Mouse (Mus musculus): ENCODE measurements around the gene Adat1. TPM values are rescaled to one million over a fixed set of nuclear protein-coding genes. Genes with fewer than 3 reads are reported as not detected.

Gene Adat1
- total RNA-seq, 2 experiments from 2014 or later, result 6.4 to 6.6 TPM

DNA sequence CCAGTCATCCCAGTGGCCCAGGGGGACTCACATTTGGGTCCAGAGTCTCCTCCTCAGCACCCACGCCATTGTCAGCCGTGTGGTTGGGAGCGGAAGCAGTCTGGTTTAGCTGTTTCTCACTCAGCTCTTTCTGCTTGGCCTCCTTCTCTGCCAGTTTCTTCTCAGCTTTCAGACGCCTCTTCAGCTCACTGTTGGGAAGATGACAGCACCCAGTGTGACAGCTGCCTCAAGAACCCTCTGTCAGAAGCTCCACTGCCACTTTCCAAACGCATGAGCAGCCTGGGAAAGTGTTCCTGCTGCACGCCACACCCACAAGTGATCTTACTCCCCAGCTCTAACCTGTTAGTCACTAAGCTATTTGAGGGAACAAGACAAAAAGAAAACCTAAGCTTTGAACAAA lies 13.5 kb upstream of the Adat1 start:
- no peak for TF ChIP-seq CTCF (IDR thresholded peaks at IDR 0.05)
- intact Hi-C loops (cut with DNase I), result no loop called here
- Histone ChIP-seq H3K4me3 (no peak overlapping the region), H3K27ac (no peak overlapping the region)
- DNase-seq (ENCODE audit: extremely low spot score in 1 of 2, low spot score in 2 of 2), result peak in 1 of 2 experiments; percentile 36

DNA sequence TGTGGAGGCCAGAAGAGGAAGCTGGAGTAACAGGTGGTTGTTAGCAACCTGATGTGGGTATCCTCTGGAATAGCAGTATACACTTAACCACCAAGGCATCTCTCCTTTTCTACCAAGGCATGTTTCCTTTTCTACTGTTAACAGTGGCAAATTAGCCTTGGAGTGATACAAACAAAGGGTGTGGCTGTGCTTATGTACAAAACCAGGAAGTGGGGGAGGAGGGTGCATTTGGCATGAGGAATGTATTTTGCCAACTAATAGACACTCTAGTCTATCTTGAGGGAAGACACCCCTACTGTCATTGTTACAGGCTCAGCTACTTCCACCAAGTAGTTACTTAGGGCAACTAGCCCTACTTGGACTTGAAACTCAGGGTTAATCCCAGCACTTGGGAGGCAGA lies 12.7 kb upstream of the Adat1 start:
- DNase-seq (ENCODE audit: extremely low spot score in 1 of 2, low spot score in 2 of 2), result no peak

DNA sequence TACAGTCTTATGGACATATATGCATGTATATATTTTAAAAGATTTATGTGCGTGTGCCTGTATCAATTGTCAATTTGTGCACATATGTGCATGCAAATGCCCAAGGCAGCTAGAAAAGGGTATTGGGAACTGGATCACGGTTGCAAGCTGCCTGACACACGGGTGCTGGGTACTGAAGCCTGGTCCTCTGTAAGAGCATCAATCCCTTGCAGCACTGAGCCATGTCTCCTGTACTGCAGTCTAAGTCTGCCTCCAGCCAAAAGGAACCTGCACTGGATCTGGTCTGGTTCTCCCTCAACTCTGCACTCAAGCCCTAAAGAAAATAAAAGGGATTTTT lies 569 bp upstream of the Adat1 start:
- H3K4me3 ChIP-seq, result no peak overlapping the region; the same call in 1 of the 2 replicates
- intact Hi-C loops (cut with DNase I), result loop anchor here (2.0 to 5.0 kb wide), 2 partner anchors 18 to 50 kb away; partner anchors contain the start of genes Gabarapl2, Kars and Terf2ip
- no peak for TF ChIP-seq CTCF (IDR thresholded peaks at IDR 0.05)
- H3K27ac ChIP-seq, result no peak overlapping the region
- no peak for DNase-seq (ENCODE audit: extremely low spot score in 1 of 2, low spot score in 2 of 2)

More for the DNA sequence above, 12.7 kb upstream of the Adat1 start:
- no peak overlapping the region for H3K27ac ChIP-seq
- intact Hi-C loops (cut with DNase I), result no loop called here
- no peak for TF ChIP-seq CTCF (IDR thresholded peaks at IDR 0.05)
- H3K4me3 ChIP-seq, result no peak overlapping the region

DNA sequence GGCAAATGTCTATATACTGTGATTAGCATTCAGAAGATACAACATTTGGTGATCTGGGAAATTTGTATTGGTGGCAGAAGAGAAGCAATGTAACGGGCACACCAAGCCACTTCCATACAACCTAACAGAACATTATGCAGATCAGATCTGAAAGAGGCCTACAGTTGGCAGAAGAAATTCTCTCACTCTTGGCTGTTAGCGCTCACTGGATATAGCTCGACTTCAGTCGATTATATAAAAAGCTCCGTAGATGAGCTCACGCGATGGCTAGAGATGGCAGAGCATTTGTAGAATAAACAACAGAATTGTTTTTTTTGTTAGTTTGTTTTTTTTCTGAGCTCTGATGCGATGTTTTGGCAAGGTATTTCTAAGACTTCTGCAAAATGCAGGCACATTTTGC lies 824 bp downstream of the Adat1 start:
- TF ChIP-seq CTCF (IDR thresholded peaks at IDR 0.05), result no peak
- no peak for DNase-seq (ENCODE audit: extremely low spot score in 1 of 2, low spot score in 2 of 2)
- Histone ChIP-seq H3K4me3 (peak overlapping the region; percentile 95), H3K27ac (peak overlapping the region; percentile 80)
- intact Hi-C loops (cut with DNase I), result loop anchor here (5.0 kb wide), 1 partner anchor 49 kb away; the partner anchor contains the start of gene Gabarapl2

DNA sequence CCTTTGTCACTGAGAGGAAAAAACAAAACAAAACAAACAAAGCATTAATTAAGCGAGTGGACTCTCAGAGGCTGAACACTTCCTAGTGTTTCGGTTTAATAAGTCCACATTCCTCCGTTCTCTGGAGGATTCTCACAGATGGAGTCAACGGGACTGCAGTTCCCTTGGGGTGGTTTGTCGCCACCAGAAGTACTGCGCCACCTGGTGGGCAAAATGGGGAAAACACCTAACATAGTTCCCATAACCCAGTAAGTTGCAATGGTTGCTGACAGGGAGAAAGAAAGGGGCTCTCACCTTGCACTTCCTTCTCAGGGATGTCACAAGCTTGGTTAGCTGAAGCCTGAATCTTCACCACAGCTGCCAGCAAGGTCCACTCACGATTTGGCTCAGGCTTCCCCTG lies 2.2 kb downstream of the Adat1 start:
- intact Hi-C loops (cut with DNase I), result loop anchor here (1.0 to 5.0 kb wide), 2 partner anchors 48 to 109 kb away; partner anchors contain the start of gene Gabarapl2

DNA sequence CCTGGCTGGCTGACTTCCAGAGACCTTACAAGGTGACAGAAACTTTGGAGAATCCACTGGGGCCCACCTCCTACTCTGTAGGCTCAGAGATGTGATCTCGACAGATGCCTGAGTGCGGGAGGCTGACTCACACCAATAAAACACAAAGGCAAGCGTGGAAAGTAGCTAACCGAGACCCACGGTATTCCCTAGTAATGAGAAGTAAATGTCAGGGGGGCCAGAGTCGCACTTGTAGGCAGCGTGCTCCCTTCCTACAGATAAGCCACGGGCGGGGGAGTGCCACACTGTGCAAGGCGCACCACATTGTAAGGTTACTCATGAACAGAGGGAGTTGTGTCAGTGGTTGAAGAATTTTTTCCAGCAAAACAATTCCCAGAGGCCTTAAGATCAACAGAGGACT lies 7.6 kb downstream of the Adat1 start:
- H3K4me3 ChIP-seq, result no peak overlapping the region
- peak in 1 of 2 experiments; percentile 43 for DNase-seq (ENCODE audit: extremely low spot score in 1 of 2, low spot score in 2 of 2)
- intact Hi-C loops (cut with DNase I), result no loop called here
- no peak overlapping the region for H3K27ac ChIP-seq
- TF ChIP-seq CTCF (IDR thresholded peaks at IDR 0.05), result no peak

More for the DNA sequence above, 2.2 kb downstream of the Adat1 start:
- no peak overlapping the region for H3K27ac ChIP-seq
- TF ChIP-seq CTCF (IDR thresholded peaks at IDR 0.05), result peak; percentile 83
- peak; percentile 69 to 72 for DNase-seq (ENCODE audit: extremely low spot score in 1 of 2, low spot score in 2 of 2)
- no peak overlapping the region for H3K4me3 ChIP-seq

DNA sequence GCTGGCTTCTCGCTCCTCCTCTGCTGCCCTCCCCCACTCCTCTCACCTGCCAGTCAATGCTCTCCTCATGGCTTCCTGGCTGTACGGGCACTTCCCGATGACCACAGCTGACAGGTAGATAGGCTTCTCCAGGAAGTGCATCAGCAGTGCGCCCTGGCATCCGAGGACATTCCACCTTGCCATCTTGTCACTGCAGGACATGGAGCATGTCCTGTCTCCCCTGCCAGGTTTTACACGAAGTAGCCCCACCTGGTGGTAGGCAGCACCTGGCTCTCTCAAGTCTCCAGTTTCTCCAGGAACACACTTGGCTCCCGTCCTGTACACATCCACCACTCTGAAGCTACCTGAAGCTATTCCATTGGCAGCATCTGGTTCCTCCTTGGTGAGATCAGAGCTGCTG lies 10.0 kb downstream of the Adat1 start:
- no peak overlapping the region for H3K27ac ChIP-seq
- intact Hi-C loops (cut with DNase I), result no loop called here
- TF ChIP-seq CTCF (IDR thresholded peaks at IDR 0.05), result no peak; the same call in none of the 2 replicates
- DNase-seq (ENCODE audit: extremely low spot score in 1 of 2, low spot score in 2 of 2), result no peak
- no peak overlapping the region for H3K4me3 ChIP-seq

DNA sequence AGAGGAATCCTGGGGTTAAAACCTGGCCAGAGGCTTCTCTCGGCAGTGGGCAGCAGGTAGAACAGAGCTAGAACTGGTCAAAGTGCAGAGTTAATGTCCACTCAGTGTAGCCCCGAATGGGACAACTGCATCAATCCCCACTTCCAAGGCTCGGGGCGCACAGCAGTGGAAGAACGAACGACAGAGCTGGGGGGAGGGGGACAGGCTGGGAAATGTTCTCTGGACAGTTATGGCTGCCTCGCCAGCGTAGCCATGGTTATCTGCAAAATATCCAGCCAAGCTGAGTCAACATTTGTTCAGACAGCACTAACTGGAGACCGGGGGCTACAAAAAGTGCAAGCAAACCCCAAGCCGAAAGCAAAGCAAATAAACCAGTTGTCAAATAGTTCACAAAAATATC lies 14.0 kb downstream of the Adat1 start:
- DNase-seq (ENCODE audit: extremely low spot score in 1 of 2, low spot score in 2 of 2), result no peak
- no peak overlapping the region for H3K27ac ChIP-seq

DNA sequence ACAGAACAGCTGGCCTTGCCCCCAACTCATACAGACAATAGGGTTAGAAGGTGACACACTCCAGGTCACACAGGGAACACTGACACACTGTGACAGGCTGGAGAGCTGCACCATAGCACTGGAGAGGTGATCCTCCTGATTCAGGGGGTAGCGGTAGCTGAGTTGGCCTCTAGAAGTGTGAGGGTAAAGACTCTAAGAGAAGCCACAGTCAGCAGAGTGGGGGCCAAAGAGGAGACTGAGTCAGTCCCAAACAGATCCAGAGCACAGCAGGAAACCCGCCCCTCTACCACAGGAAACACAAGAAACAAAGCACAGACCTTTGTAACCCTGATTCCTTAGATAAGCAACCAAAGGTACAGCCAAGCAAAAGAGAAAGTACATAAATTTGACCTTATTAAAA lies 15.8 kb downstream of the Adat1 start:
- TF ChIP-seq CTCF (IDR thresholded peaks at IDR 0.05), result no peak
- no peak overlapping the region for H3K27ac ChIP-seq
- intact Hi-C loops (cut with DNase I), result no loop called here
- H3K4me3 ChIP-seq, result no peak overlapping the region
- no peak for DNase-seq (ENCODE audit: extremely low spot score in 1 of 2, low spot score in 2 of 2)

More for the DNA sequence above, 14.0 kb downstream of the Adat1 start:
- intact Hi-C loops (cut with DNase I), result no loop called here
- TF ChIP-seq CTCF (IDR thresholded peaks at IDR 0.05), result no peak
- H3K4me3 ChIP-seq, result no peak overlapping the region

DNA sequence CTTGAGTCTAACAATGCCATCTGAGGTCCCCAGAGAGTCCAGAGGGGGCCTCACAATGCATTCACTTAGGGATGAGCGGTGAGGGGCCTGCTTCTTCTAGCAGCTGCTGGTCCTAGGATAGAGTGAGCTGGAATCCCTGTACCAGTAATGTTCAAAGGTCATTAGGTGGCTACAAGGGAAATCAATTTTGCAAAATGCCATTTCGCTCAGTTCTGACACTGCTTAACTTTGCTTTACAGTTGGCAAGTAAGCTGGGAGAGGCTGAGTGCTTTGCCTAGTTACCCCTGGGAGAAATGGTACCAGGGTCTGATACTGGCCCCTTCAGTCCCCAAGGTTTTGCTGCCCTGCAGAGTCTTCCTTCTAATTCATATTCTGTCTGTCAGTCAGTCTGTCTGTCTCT lies 16.4 kb downstream of the Adat1 start:
- no peak for TF ChIP-seq CTCF (IDR thresholded peaks at IDR 0.05)
- Histone ChIP-seq H3K4me3 (no peak overlapping the region), H3K27ac (no peak overlapping the region)
- no peak for DNase-seq (ENCODE audit: extremely low spot score in 1 of 2, low spot score in 2 of 2)
- intact Hi-C loops (cut with DNase I), result no loop called here

DNA sequence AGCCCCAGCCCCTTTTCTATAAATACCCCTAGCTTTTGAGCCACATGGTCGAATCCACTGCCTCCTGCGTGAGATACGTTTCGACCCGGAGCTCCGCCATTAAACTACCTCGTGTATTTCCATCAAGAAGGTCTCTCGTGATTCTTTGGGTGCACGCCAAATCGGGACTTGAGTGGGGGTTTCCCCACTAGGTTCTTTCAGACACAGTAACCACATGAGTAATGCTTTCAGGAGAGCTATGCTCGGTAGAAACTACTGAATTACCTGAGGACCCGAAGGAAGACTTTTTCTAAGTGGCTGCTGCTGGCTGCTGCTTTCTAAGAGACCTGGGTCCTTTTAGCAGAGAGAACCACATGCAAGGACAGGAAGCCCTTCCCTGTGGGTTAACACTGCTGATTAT lies 18.0 kb downstream of the Adat1 start:
- Histone ChIP-seq H3K4me3 (no peak overlapping the region), H3K27ac (no peak overlapping the region)
- intact Hi-C loops (cut with DNase I), result no loop called here
- no peak for DNase-seq (ENCODE audit: extremely low spot score in 1 of 2, low spot score in 2 of 2)
- TF ChIP-seq CTCF (IDR thresholded peaks at IDR 0.05), result no peak

DNA sequence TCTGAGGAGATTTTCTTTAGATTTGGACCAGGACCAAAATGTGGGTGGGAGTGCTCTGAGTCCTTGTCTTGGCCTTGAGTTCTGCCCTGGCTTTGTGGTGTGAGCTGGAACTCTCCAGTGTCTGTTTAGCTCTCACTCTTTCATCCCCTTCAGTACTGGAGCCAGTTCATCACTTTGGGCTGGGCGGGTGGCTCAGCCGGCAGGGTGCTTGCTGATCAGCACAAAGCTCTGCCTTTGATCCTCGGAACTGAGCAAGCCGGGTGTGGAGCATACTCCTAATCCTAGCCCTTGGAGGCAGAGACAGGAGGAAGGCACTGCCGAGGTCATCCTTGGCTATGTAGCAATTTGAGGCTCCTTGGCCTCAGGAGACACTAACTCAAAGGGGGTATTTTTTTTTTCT lies 23.1 kb downstream of the Adat1 start:
- H3K27ac ChIP-seq, result no peak overlapping the region
- DNase-seq (ENCODE audit: extremely low spot score in 1 of 2, low spot score in 2 of 2), result no peak
- no peak for TF ChIP-seq CTCF (IDR thresholded peaks at IDR 0.05)
- intact Hi-C loops (cut with DNase I), result no loop called here
- no peak overlapping the region for H3K4me3 ChIP-seq

DNA sequence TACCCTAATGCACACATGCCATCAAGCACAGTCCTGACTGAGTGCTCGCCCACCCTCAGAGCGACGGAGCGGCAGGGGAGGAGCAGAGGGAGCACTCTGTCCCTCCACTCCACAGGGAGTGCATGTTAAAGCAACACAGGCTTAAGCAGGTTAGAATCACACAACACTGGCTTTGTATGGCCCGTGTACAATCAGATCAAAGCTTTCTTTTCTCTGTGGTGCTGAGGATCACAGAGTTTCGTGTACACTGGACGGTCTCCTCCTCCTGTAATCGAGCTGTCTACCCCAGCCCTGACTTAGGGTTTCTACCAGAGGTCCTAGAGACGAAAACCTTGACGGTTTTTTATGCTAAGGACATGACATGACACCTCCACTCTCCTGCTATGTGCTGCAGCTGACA lies 23.6 kb downstream of the Adat1 start:
- H3K4me3 ChIP-seq, result no peak overlapping the region
- H3K27ac ChIP-seq, result no peak overlapping the region
- DNase-seq (ENCODE audit: extremely low spot score in 1 of 2, low spot score in 2 of 2), result no peak
- intact Hi-C loops (cut with DNase I), result no loop called here
- no peak for TF ChIP-seq CTCF (IDR thresholded peaks at IDR 0.05)
